In genomic region chr9:48834006-48834405, GRCm38 (mm10) we compare ENCODE assay signal across 9 mouse cellular contexts. TPM values are rescaled to one million over a fixed set of nuclear protein-coding genes. Genes with fewer than 3 reads are reported as not detected.
A peak's percentile ranks its signal among the peaks of the same experiment; 100 is the strongest.
DNase-seq lines count a peak whose midpoint lies in the region; ATAC-seq and TF ChIP-seq lines count a peak whose summit lies in the region.
"Had no signal": no experiment of that assay in that cellular context is flagged by ENCODE, and none has a peak within 500 bp of the region (broad histone marks: within the 10 kb centered on the region; RNA-seq: fewer than 3 reads in every experiment).

No protein-coding gene starts in this region.

- no peak overlapping the region for H3K27ac ChIP-seq in neural tube, embryonic 11.5 days (ENCODE audit: low read depth, low read length)
- no peak overlapping the region for H3K27ac ChIP-seq in heart, embryonic 15.5 days
- H3K27ac ChIP-seq in liver, embryonic 11.5 days (ENCODE audit: low read depth, low read length) = no peak overlapping the region
- no peak overlapping the region for H3K27ac ChIP-seq in stomach, postnatal 0 days (replicated peaks)

- no peak for DNase-seq in neural tube, embryonic 11.5 days (ENCODE audit: low spot score)
- no peak for DNase-seq in neural tube, embryonic 10.5 days (ENCODE audit: extremely low spot score, low spot score)
- no peak for DNase-seq in liver, embryonic 11.5 days (ENCODE audit: low spot score)
- DNase-seq in stomach, postnatal 0 days (ENCODE audit: low spot score) = no peak
- no peak for DNase-seq in right cerebral cortex, postnatal 14 days
- DNase-seq in spleen, postnatal 36 days (ENCODE audit: low spot score in 2 of 2) = no peak
- no peak for DNase-seq in kidney, adult 11 months
- DNase-seq: cerebellum, postnatal 36 days had no signal

- TF ChIP-seq EP300 in stomach, postnatal 0 days (optimal IDR thresholded peaks at IDR 0.05) = no peak

- H3K9me3 ChIP-seq in neural tube, embryonic 11.5 days (ENCODE audit: control insufficient read depth, low read length) = no peaks in the 10 kb centered on the region
- H3K9me3 ChIP-seq in heart, embryonic 15.5 days (replicated peaks) = no peaks in the 10 kb centered on the region
- no peaks in the 10 kb centered on the region for H3K9me3 ChIP-seq in liver, embryonic 11.5 days (ENCODE audit: control insufficient read depth, low read length)
- no peaks in the 10 kb centered on the region for H3K9me3 ChIP-seq in stomach, postnatal 0 days (ENCODE audit: control insufficient read depth, low read length)

- H3K36me3 ChIP-seq in neural tube, embryonic 11.5 days (ENCODE audit: control insufficient read depth, insufficient read depth, low read length) = peaks cover 3% of the 10 kb centered on the region; the same call in 1 of the 2 replicates
- peaks cover 6% of the 10 kb centered on the region; the same call in 1 of the 2 replicates for H3K36me3 ChIP-seq in heart, embryonic 15.5 days
- H3K36me3 ChIP-seq in liver, embryonic 11.5 days (ENCODE audit: control insufficient read depth, insufficient read depth, low read length) = no peaks in the 10 kb centered on the region
- H3K36me3 ChIP-seq in stomach, postnatal 0 days (ENCODE audit: control insufficient read depth, insufficient read depth, low read length) = peaks cover 6% of the 10 kb centered on the region; the same call in 1 of the 2 replicates

- TF ChIP-seq CTCF in stomach, postnatal 0 days (IDR thresholded peaks at IDR 0.05; ENCODE audit: low read depth) = no peak

- WGBS in neural tube, embryonic 11.5 days = 25% methylated on average over 4 of the region's 4 CpGs
- 34% methylated on average over 4 of the region's 4 CpGs for WGBS in heart, embryonic 15.5 days
- 34% methylated on average over 4 of the region's 4 CpGs for WGBS in liver, embryonic 11.5 days
- WGBS in stomach, postnatal 0 days = 42% methylated on average over 4 of the region's 4 CpGs

- ATAC-seq in neural tube, embryonic 11.5 days (ENCODE audit: insufficient read depth, low FRiP score, low TSS enrichment) = no peak
- ATAC-seq in heart, embryonic 15.5 days (replicated peaks; ENCODE audit: insufficient number of reproducible peaks, insufficient read depth, low FRiP score, low read depth) = no peak
- no peak for ATAC-seq in liver, embryonic 11.5 days (replicated peaks; ENCODE audit: low FRiP score)
- no peak for ATAC-seq in stomach, postnatal 0 days (ENCODE audit: low FRiP score, low TSS enrichment)

- H3K27me3 ChIP-seq in neural tube, embryonic 11.5 days (ENCODE audit: control insufficient read depth, insufficient read depth, low read length) = peaks cover 14% of the 10 kb centered on the region
- H3K27me3 ChIP-seq in heart, embryonic 15.5 days = peaks cover 65% of the 10 kb centered on the region
- H3K27me3 ChIP-seq in liver, embryonic 11.5 days (replicated peaks; ENCODE audit: control insufficient read depth, insufficient read depth, low read length) = peaks cover 88% of the 10 kb centered on the region
- H3K27me3 ChIP-seq in stomach, postnatal 0 days (ENCODE audit: control insufficient read depth, insufficient read depth, low read length) = peaks cover 5% of the 10 kb centered on the region; the same call in 1 of the 2 replicates

- H3K4me3 ChIP-seq in neural tube, embryonic 11.5 days (ENCODE audit: low read depth, low read length) = peak overlapping the region; percentile 76
- H3K4me3 ChIP-seq in heart, embryonic 15.5 days = peak overlapping the region; percentile 69
- H3K4me3 ChIP-seq in liver, embryonic 11.5 days (ENCODE audit: low read depth, low read length) = no peak overlapping the region
- peak overlapping the region; percentile 77 for H3K4me3 ChIP-seq in stomach, postnatal 0 days (ENCODE audit: low read depth, low read length)

- H3K4me1 ChIP-seq in neural tube, embryonic 11.5 days (ENCODE audit: control insufficient read depth, insufficient read depth, low read length) = peaks cover 16% of the 10 kb centered on the region
- peaks cover 36% of the 10 kb centered on the region for H3K4me1 ChIP-seq in heart, embryonic 15.5 days (replicated peaks)
- H3K4me1 ChIP-seq in liver, embryonic 11.5 days (replicated peaks; ENCODE audit: control insufficient read depth, insufficient read depth, low read length) = peaks cover 14% of the 10 kb centered on the region
- no peaks in the 10 kb centered on the region for H3K4me1 ChIP-seq in stomach, postnatal 0 days (replicated peaks; ENCODE audit: control insufficient read depth, insufficient read depth)

- no peak overlapping the region; the same call in 1 of the 2 replicates for H3K9ac ChIP-seq in neural tube, embryonic 11.5 days (ENCODE audit: low read length)
- H3K9ac ChIP-seq in heart, embryonic 15.5 days = peak overlapping the region; percentile 81; the same call in 1 of the 2 replicates
- no peak overlapping the region for H3K9ac ChIP-seq in liver, embryonic 11.5 days (ENCODE audit: low read depth, low read length)
- H3K9ac ChIP-seq in stomach, postnatal 0 days (ENCODE audit: low read length) = peak overlapping the region; percentile 86

- H3K4me2 ChIP-seq in neural tube, embryonic 11.5 days (ENCODE audit: low read depth) = peak overlapping the region; percentile 98
- peak overlapping the region; percentile 95 for H3K4me2 ChIP-seq in heart, embryonic 15.5 days
- peak overlapping the region; percentile 93 for H3K4me2 ChIP-seq in liver, embryonic 11.5 days
- H3K4me2 ChIP-seq in stomach, postnatal 0 days (replicated peaks; ENCODE audit: low read depth) = peak overlapping the region; percentile 82

RNA-seq across cellular contexts. Expression of gene Zbtb16, which starts 2.0 kb away (rescaled TPM):
- 7.4 and 8.0 TPM in 2 replicates for polyA plus RNA-seq in neural tube, embryonic 11.5 days (2014; fragmentation: Nextera tagmentation; extraction: Ambion mirVana)
- polyA plus RNA-seq in heart, embryonic 15.5 days (2015; fragmentation: Nextera tagmentation; extraction: Ambion mirVana) = 6.0 and 7.3 TPM in 2 replicates
- 2.3 and 2.8 TPM in 2 replicates for polyA plus RNA-seq in liver, embryonic 11.5 days (2014; fragmentation: Nextera tagmentation; extraction: Ambion mirVana)
- polyA plus RNA-seq in stomach, postnatal 0 days (2015; fragmentation: Nextera tagmentation; extraction: Ambion mirVana) = 1.2 and 1.7 TPM in 2 replicates

Comparison
In these comparisons a context has a peak if more than half of its experiments do, and no peak if none do; other contexts are left out.
1. H3K9ac ChIP-seq: peak in heart, embryonic 15.5 days (single experiment) and stomach, postnatal 0 days (single experiment); none in neural tube, embryonic 11.5 days (single experiment) and liver, embryonic 11.5 days (single experiment).
2. Peak in every context shown above with its lines, with median percentiles within 50 percentile points of each other: H3K4me2 ChIP-seq.